Mouse (Mus musculus) hematopoietic stem cell, adult 5-6 weeks (primary cell): ENCODE results near the gene Arhgap23. TPM values are rescaled to one million over a fixed set of nuclear protein-coding genes. Genes with fewer than 3 reads are reported as not detected.

Experiments
- ATAC-seq, 2 experiments: fragments of 125-278 bp in 1 of 2; replicated peaks in 1 of 2; 2 replicates each; pipeline ENCODE4 v1.8.0; 2016 to 2017; ENCODE audit warnings: inconsistent platforms in 2 of 2, mild to moderate bottlenecking in 2 of 2, moderate number of reproducible peaks in 2 of 2, low read depth in 1 of 2, moderate TSS enrichment in 1 of 2; ENCODE audit not compliant: low FRiP score in 2 of 2, poor library complexity in 2 of 2, severe bottlenecking in 2 of 2, insufficient read depth in 1 of 2, low TSS enrichment in 1 of 2
- total RNA-seq: library from RNA; stranded (forward); fragments of 172-1452, 232-1000 nt; gene quantifications from 2 replicates; pipeline ENCODE4 v1.2.3, GENCODE M21; 2017

Arhgap23 gene
- total RNA-seq, result 7.3 and 11.4 TPM in 2 replicates

DNA sequence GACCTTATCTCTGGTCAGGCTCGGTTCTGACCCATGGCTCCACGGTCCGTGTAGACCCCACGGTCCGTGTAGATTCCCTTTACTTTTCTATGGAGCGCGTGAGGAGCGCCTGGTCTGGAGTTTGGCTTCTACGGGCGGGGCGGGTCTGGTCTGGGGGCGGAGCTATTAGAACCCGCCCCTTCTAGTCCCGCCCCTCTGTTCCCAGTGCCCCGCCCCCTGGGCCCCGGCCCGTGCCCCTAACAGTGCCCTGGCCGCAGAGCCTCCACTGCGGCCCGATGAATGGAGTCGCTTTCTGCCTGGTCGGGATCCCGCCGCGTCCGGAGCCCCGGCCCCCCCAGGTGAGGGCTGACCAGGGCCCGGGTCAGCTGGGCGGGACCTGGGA lies at the start of gene Arhgap23:
Gene Arhgap23, plus strand, starts transcription at position 204 of the 382 bp plus-strand sequence.
- ATAC-seq, result peak; percentile 56 to 67

DNA sequence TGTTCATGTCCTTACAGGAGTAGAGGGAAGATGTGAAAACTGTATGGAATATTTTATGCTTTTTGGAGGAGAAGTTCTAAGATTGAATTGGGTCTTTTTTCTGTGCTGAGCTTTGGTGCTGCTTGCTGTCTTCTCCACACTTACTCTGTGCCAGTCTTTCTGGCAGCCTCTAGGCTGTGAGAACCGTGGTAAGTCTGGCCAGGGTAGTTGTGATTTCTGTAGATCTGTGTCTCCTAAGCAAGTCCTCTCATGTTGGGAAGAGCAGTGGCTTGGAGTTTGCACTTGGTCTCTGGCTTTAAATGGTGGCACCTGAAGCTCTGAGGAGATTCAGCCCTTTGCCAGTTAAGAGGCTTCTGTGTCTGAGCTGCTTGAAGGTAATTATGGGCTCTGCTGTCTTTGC lies 49.8 kb upstream of the Arhgap23 start:
- no peak for ATAC-seq

GRCm38 (mm10) chr11:97368501-97368900 lies 46.8 kb upstream of the Arhgap23 start:
- ATAC-seq, result no peak

DNA sequence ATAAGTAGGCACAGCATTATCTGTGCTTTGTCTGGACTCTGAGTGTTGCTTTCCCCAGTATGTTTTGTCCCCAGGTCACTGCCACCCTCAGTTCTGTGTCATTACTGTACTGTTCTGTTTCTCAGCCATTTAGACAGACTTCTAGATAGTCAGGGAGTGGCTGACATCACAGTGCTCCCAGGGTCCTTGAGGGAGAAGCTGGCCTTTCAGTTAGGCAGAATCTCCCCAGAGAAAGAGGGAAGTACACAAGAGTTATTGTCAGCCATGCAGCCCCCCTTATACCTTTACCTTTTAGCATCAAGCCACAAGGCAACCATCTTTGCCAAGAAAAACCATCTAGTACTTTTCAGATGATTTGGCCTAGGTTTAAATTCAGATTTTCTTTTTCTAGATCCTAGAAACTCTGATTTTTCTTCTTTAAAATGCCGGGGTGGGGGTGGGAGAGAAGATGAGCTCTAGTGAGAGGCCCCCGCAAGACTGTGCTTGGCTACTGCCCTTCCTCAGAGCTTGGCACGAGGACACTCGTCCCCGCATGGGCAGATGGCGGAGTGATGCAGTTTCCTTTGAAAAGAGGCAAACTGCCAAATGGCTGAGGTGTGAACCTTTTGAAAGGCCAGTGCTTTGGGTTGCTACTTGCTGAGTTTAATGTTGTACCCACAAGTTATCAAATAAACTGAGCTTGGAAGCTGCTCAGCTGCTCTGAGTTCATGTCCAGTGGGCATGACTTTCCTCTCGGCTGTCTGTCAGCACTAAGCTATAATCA lies 44.8 kb upstream of the Arhgap23 start:
- no peak for ATAC-seq

DNA sequence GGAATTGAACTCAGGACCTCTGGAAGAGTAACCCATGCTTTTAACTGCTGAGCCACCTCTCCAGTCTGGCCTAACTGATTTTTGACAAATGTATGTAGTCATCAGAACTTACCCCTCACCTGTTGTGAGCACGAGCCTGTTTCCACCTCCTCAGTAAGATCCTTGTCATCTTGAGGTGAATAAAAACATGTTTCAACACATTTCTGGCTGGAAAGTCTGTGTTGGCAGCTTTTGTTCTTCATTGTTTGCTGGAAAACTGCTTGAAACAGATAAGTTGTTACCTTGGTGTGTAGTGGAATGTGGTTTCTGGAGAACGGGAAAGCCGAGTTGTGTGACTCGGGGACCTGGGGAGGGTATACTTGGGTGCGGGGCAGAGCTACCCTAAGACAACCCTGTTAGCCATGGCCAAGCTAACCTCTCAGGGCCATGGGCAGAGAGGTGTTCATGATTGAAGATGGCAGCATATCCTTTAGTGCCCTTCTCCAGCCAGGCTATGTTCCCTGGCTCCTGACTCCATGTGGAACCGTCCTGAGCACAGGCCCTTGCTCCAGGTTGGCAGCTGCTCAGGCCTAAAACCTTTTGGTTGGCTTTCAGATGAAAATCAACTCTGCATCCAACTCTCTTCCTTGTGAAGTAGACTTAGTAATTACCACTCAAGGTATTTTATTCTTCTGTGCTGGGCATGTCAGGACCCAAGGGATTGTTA lies 43.0 kb upstream of the Arhgap23 start:
- no peak for ATAC-seq

DNA sequence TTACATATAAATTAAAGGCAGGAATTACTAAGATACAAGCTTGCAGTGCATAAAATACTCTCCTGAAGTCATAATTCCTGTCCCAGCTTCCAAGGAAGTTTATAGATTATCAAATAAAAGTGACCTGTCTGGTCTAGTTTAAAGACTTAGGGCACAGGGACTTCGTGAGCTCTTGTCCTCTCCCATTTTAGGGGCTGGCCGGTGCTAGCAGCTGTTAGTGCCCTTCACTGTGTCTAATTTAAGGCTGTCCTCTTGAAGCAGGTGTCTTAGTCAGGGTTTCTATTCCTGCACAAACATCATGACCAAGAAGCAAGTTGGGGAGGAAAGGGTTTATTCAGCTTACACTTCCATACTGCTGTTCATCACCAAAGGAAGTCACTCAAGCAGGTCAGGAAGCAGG lies 41.9 kb upstream of the Arhgap23 start:
- ATAC-seq, result no peak

- no peak for ATAC-seq
Observed at GRCm38 (mm10) chr11:97380036-97380435, 35.3 kb upstream of the Arhgap23 start.

GRCm38 (mm10) chr11:97383017-97383416 lies 32.3 kb upstream of the Arhgap23 start:
- ATAC-seq, result no peak

GRCm38 (mm10) chr11:97383764-97384163 lies 31.6 kb upstream of the Arhgap23 start:
- ATAC-seq, result no peak

DNA sequence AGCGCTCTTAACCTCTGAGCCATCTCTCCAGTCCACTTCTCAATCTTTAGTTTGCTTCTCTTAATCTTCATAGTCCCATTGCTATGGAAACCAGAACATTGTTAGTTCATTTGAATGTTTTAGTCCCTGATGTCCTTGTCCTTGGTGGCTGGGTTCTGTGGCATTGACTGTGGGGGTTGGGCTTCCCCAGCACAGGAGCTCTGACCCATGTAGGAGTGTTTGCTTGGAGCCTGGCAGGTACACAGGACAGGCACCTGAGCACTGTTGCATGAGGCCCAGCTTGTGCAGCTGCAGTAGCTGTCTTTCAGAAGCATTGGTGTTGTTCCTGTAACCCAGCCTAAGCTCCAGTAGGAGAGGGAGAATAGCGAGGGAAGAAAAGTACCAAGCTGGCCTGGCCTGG lies 27.5 kb upstream of the Arhgap23 start:
- ATAC-seq, result no peak

DNA sequence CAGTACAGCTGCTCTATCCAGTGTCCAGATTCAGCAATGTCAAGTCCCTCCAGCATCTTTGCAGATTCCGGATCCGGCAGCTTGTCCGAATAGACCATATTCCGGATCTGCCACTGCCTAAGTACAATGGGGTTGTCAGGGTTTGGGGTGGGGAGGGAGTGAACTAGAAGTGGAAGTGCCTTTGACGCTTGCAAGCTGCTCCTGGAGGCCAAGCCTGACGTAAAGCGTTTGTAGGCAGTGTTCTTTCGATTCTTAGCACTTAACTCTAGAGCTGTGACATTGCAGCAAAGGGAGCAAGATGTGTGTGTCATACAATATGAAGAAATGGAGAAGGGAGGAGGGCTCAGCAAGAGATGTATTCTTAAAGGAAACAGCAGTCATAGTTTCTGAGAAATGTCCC lies 26.2 kb upstream of the Arhgap23 start:
- ATAC-seq, result no peak

- ATAC-seq, result no peak
Observed at GRCm38 (mm10) chr11:97393658-97394057, 21.7 kb upstream of the Arhgap23 start.

- ATAC-seq, result peak; percentile 59 to 71
Observed at GRCm38 (mm10) chr11:97394146-97394545, 21.2 kb upstream of the Arhgap23 start.

- ATAC-seq, result no peak
Observed at GRCm38 (mm10) chr11:97398506-97398905, 16.8 kb upstream of the Arhgap23 start.

- peak; percentile 93 to 95 for ATAC-seq
Observed at GRCm38 (mm10) chr11:97399958-97400710, 15.2 kb upstream of the Arhgap23 start.

GRCm38 (mm10) chr11:97401082-97401481 lies 14.3 kb upstream of the Arhgap23 start:
- ATAC-seq, result no peak

GRCm38 (mm10) chr11:97401686-97402435 lies 13.5 kb upstream of the Arhgap23 start:
- ATAC-seq, result no peak
